Mouse (Mus musculus): ENCODE measurements around the gene Lin9.
A peak's percentile ranks its signal among the peaks of the same experiment; 100 is the strongest.

Gene Lin9

GRCm38 (mm10) chr1:180707368-180707767, 66.4 kb downstream of the Lin9 start:
- DNase-seq (ENCODE audit: low spot score), result no peak

- no peak for DNase-seq (ENCODE audit: low spot score)
Measured at GRCm38 (mm10) chr1:180707813-180708212, 66.9 kb downstream of the Lin9 start.

- DNase-seq (ENCODE audit: low spot score), result no peak
Measured at GRCm38 (mm10) chr1:180708935-180709776, 68.2 kb downstream of the Lin9 start.

- no peak for DNase-seq (ENCODE audit: low spot score)
Measured at GRCm38 (mm10) chr1:180718756-180719155, 77.8 kb downstream of the Lin9 start.

GRCm38 (mm10) chr1:180719483-180719882, 78.5 kb downstream of the Lin9 start:
- no peak for DNase-seq (ENCODE audit: low spot score)

GRCm38 (mm10) chr1:180719951-180720689, 79.2 kb downstream of the Lin9 start:
- peak; percentile 89 for DNase-seq (ENCODE audit: low spot score)

- no peak for DNase-seq (ENCODE audit: low spot score)
Measured at GRCm38 (mm10) chr1:180722608-180723007, 81.7 kb downstream of the Lin9 start.

GRCm38 (mm10) chr1:180723701-180724238, 82.8 kb downstream of the Lin9 start:
- no peak for DNase-seq (ENCODE audit: low spot score)

GRCm38 (mm10) chr1:180725704-180726179, 84.8 kb downstream of the Lin9 start, which contains the start of gene Acbd3:
Gene Acbd3 (plus strand): TSS chr1:180726043.
- peak; percentile 89 for DNase-seq (ENCODE audit: low spot score)

GRCm38 (mm10) chr1:180726183-180726582, 85.2 kb downstream of the Lin9 start:
- no peak for DNase-seq (ENCODE audit: low spot score)

GRCm38 (mm10) chr1:180729231-180729630, 88.3 kb downstream of the Lin9 start:
- DNase-seq (ENCODE audit: low spot score), result no peak

Measured in ovary, postnatal 14 days (tissue).